Mouse (Mus musculus): ENCODE results near the gene Cyth3. TPM values are rescaled to one million over a fixed set of nuclear protein-coding genes. Genes with fewer than 3 reads are reported as not detected.

Cyth3 gene
- polyA plus RNA-seq, 1 experiment = 12.3 TPM

- Histone ChIP-seq H3K27ac (ENCODE audit: insufficient read depth, low read length) (peak overlapping the region; percentile 71), H3K4me1 (ENCODE audit: control insufficient read depth, insufficient read depth, insufficient read length) (peaks cover 3% of the 10 kb centered on the region), H3K4me3 (ENCODE audit: extremely low read depth, insufficient read depth, insufficient read length) (peak overlapping the region; percentile 93), H3K27me3 (ENCODE audit: control insufficient read depth, insufficient read depth, low read length) (peaks cover 4% of the 10 kb centered on the region; the same call in 1 of the 2 replicates), H3K36me3 (ENCODE audit: control insufficient read depth, insufficient read depth, low read length) (no peaks in the 10 kb centered on the region)
- WGBS = 3% methylated on average over 28 of the region's 48 CpGs
- TF ChIP-seq CTCF (IDR thresholded peaks at IDR 0.05; ENCODE audit: extremely low read depth, insufficient read depth, insufficient read length, insufficient replicate concordance) (no peak), POLR2A (IDR thresholded peaks at IDR 0.05; ENCODE audit: low read depth, low read length) (no peak)
- no peak for DNase-seq (ENCODE audit: low read depth in 1 of 2, low spot score in 2 of 2)
Observed at GRCm38 (mm10) chr5:143622623-143623150, 440 bp downstream of the Cyth3 start.

DNA sequence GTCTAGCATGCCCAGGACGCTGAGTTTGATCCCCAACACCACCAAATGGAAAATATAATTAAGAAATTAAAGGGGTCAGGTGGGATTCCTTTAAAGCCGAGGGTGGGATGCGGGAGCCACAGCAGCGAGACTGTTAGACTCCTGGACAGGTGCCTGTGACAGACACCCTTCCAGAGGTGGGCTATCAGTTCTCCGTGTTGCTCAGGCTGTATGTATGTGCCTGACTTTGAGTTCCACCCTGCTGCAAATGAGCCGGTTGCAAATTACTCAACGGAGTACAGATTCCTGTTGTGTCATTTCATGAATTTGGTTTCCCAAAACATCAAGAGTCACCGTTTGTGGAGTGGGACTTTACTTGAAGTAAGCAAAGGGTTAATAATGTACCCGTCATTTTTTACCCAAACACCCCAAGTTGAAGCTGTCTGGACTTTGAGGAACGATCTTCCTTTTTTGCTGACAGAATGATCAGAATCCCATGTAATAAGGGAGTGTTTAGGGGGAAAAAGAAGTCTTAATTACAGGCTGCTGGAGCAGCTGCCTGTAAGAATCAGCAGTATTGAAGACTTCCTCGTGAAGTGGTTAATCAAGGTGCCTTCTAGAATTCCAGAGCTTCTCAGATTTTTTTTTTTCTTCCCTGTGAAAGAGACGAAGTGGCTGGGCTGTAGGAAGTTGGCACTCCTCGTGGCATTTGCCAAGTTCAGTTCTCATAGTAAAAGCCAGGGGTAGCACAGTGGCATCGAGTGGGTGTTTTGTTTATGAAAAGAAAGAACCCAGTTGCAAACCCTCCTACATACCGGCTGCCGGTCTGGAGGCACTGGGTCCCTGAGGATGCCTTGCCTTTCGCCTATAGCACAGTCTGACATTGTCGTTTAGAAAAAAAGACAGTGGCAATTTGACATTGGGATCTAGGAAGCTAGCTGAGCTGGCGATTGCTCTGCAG is 1.4 kb downstream of the Cyth3 start:
- no peak for DNase-seq (ENCODE audit: low read depth in 1 of 2, low spot score in 2 of 2)
- no peak overlapping the region; the same call in 1 of the 2 replicates for H3K27ac ChIP-seq (ENCODE audit: insufficient read depth, low read length)
- H3K4me3 ChIP-seq (ENCODE audit: extremely low read depth, insufficient read depth, insufficient read length) = peak overlapping the region; percentile 9
- no peaks in the 10 kb centered on the region for H3K36me3 ChIP-seq (ENCODE audit: control insufficient read depth, insufficient read depth, low read length)
- peaks cover 3% of the 10 kb centered on the region for H3K4me1 ChIP-seq (ENCODE audit: control insufficient read depth, insufficient read depth, insufficient read length)
- WGBS = 42% methylated on average over 19 of the region's 19 CpGs
- TF ChIP-seq CTCF (IDR thresholded peaks at IDR 0.05; ENCODE audit: extremely low read depth, insufficient read depth, insufficient read length, insufficient replicate concordance) = no peak
- TF ChIP-seq POLR2A (IDR thresholded peaks at IDR 0.05; ENCODE audit: low read depth, low read length) = no peak
- peaks cover 4% of the 10 kb centered on the region; the same call in 1 of the 2 replicates for H3K27me3 ChIP-seq (ENCODE audit: control insufficient read depth, insufficient read depth, low read length)

DNA sequence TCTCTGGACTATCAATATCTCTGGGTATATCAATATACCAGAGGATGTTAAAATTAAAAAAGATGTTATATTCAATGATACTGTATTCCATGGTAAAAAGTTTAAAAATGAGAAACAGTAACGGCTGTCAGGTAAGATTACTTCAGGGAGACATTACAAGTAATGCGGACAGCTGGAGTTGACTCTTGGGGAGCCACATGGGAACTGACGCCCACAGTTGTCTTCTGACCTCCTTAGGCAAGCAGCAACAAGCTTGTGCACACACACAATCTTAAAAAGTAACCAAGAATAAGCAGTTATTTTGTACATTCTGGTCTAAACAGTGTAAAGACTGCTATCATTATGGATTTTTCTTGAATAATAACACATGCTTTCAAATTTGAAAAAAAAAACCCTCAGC is 2.2 kb downstream of the Cyth3 start:
- DNase-seq (ENCODE audit: low read depth in 1 of 2, low spot score in 2 of 2) = no peak
- no peak for TF ChIP-seq CTCF (IDR thresholded peaks at IDR 0.05; ENCODE audit: extremely low read depth, insufficient read depth, insufficient read length, insufficient replicate concordance)
- TF ChIP-seq POLR2A (IDR thresholded peaks at IDR 0.05; ENCODE audit: low read depth, low read length) = no peak
- H3K4me3 ChIP-seq (ENCODE audit: extremely low read depth, insufficient read depth, insufficient read length) = no peak overlapping the region
- H3K4me1 ChIP-seq (ENCODE audit: control insufficient read depth, insufficient read depth, insufficient read length) = peaks cover 3% of the 10 kb centered on the region
- WGBS = 78% methylated on average over 3 of the region's 3 CpGs
- no peaks in the 10 kb centered on the region for H3K36me3 ChIP-seq (ENCODE audit: control insufficient read depth, insufficient read depth, low read length)
- peaks cover 4% of the 10 kb centered on the region; the same call in 1 of the 2 replicates for H3K27me3 ChIP-seq (ENCODE audit: control insufficient read depth, insufficient read depth, low read length)
- no peak overlapping the region for H3K27ac ChIP-seq (ENCODE audit: insufficient read depth, low read length)

GRCm38 (mm10) chr5:143625497-143625896 is 3.2 kb downstream of the Cyth3 start:
- peaks cover 3% of the 10 kb centered on the region for H3K4me1 ChIP-seq (ENCODE audit: control insufficient read depth, insufficient read depth, insufficient read length)
- H3K27ac ChIP-seq (ENCODE audit: insufficient read depth, low read length) = peak overlapping the region; percentile 65; the same call in 1 of the 2 replicates
- TF ChIP-seq POLR2A (IDR thresholded peaks at IDR 0.05; ENCODE audit: low read depth, low read length) (no peak), CTCF (IDR thresholded peaks at IDR 0.05; ENCODE audit: extremely low read depth, insufficient read depth, insufficient read length, insufficient replicate concordance) (no peak)
- H3K36me3 ChIP-seq (ENCODE audit: control insufficient read depth, insufficient read depth, low read length) = no peaks in the 10 kb centered on the region
- no peak for DNase-seq (ENCODE audit: low read depth in 1 of 2, low spot score in 2 of 2)
- peaks cover 4% of the 10 kb centered on the region; the same call in 1 of the 2 replicates for H3K27me3 ChIP-seq (ENCODE audit: control insufficient read depth, insufficient read depth, low read length)
- WGBS = 81% methylated on average over 12 of the region's 12 CpGs
- H3K4me3 ChIP-seq (ENCODE audit: extremely low read depth, insufficient read depth, insufficient read length) = no peak overlapping the region

DNA sequence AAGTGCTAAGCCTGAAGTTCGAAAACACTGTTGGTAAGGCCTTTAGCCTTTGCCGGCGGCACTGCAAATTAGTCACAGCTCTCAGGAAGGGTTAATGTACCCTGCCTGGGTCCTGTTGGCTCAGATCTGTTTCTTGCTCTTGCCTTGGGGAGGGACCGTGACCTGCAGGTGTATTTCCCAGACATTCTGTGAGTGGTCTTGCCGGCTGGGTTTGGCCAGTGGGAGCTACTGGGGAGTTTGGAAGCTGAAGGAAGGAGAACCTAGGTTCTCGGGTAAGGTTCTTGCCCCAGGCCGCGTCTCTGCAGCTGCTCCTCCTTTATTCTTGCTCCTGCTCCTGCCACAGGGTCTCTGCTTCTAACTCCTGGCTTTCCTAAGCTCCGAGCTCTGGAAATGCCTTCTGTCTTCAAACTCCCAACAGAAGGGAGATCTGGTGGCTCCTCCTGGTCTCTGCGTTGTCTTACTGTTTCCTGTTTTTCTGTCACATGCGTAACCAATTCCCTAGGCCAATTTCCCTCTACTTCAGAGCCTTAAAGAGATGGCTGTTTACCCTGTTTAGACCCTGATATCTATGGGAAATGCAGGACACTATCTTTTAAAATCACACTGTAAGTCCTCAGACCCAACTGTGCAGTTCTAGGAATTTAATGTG is 3.8 kb downstream of the Cyth3 start:
- Histone ChIP-seq H3K27me3 (ENCODE audit: control insufficient read depth, insufficient read depth, low read length) (0 out of 2 replicates have a peak, but pooled peaks cover 4% of the 10 kb centered on the region), H3K4me3 (ENCODE audit: extremely low read depth, insufficient read depth, insufficient read length) (no peak overlapping the region), H3K27ac (ENCODE audit: insufficient read depth, low read length) (peak overlapping the region; percentile 65; the same call in 1 of the 2 replicates), H3K4me1 (ENCODE audit: control insufficient read depth, insufficient read depth, insufficient read length) (peaks cover 3% of the 10 kb centered on the region), H3K36me3 (ENCODE audit: control insufficient read depth, insufficient read depth, low read length) (no peaks in the 10 kb centered on the region)
- DNase-seq (ENCODE audit: low read depth in 1 of 2, low spot score in 2 of 2) = no peak
- 74% methylated on average over 11 of the region's 11 CpGs for WGBS
- TF ChIP-seq CTCF (IDR thresholded peaks at IDR 0.05; ENCODE audit: extremely low read depth, insufficient read depth, insufficient read length, insufficient replicate concordance) (no peak), POLR2A (IDR thresholded peaks at IDR 0.05; ENCODE audit: low read depth, low read length) (no peak)

DNA sequence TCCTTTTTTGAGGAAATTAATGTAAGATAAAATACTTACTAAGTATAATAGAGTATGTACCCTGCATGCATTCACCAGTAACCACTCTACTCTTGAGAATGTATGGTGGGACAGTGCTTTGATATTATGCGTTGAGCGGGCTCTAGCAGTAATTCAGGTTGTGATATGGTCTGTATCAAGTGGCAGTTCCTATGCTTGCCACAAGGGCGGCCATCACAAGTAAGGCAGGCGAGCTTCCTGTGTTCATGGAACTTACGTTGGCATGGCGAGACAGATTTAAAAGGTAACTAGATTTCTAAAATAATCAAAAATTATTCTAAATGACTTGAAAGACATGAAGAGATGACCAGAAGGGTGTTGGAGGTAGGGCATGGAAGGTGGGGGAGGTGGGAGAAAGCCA is 5.3 kb downstream of the Cyth3 start:
- WGBS = 91% methylated on average over 6 of the region's 6 CpGs
- Histone ChIP-seq H3K4me3 (ENCODE audit: extremely low read depth, insufficient read depth, insufficient read length) (no peak overlapping the region), H3K4me1 (ENCODE audit: control insufficient read depth, insufficient read depth, insufficient read length) (peaks cover 7% of the 10 kb centered on the region), H3K27me3 (ENCODE audit: control insufficient read depth, insufficient read depth, low read length) (0 out of 2 replicates have a peak, but pooled peaks cover 3% of the 10 kb centered on the region), H3K36me3 (ENCODE audit: control insufficient read depth, insufficient read depth, low read length) (no peaks in the 10 kb centered on the region), H3K27ac (ENCODE audit: insufficient read depth, low read length) (no peak overlapping the region)
- TF ChIP-seq POLR2A (IDR thresholded peaks at IDR 0.05; ENCODE audit: low read depth, low read length) (no peak), CTCF (IDR thresholded peaks at IDR 0.05; ENCODE audit: extremely low read depth, insufficient read depth, insufficient read length, insufficient replicate concordance) (no peak)
- no peak for DNase-seq (ENCODE audit: low read depth in 1 of 2, low spot score in 2 of 2)

All from spleen, adult 2 months (tissue).